Mouse (Mus musculus) pancreas, adult 10 weeks (tissue): Measurements from ENCODE around the gene Gm9112. TPM values are rescaled to one million over a fixed set of nuclear protein-coding genes. Genes with fewer than 3 reads are reported as not detected.

ENCODE experiments used
- polyA plus RNA-seq: library from polyadenylated mRNA; stranded (reverse); fragments of 350-450 nt; fragmentation: Illumina TruSeq; extraction: RNeasy Lipid Tissue Mini Kit (QIAGEN cat#74804); gene quantifications from one replicate; pipeline ENCODE4 v1.2.3, GENCODE M21; 2015; ENCODE audit warnings: low read depth, low replicate concordance; ENCODE audit not compliant: insufficient read depth

The Gm9112 gene
- polyA plus RNA-seq, result not detected

GRCm38 (mm10) chrX:102707535-102707934, at the start of gene Gm9112, which contains the start of gene Dmrtc1b:
Gm9112 (minus strand) TSS chrX:102707635.
Dmrtc1b (plus strand) TSS chrX:102707865.

DNA sequence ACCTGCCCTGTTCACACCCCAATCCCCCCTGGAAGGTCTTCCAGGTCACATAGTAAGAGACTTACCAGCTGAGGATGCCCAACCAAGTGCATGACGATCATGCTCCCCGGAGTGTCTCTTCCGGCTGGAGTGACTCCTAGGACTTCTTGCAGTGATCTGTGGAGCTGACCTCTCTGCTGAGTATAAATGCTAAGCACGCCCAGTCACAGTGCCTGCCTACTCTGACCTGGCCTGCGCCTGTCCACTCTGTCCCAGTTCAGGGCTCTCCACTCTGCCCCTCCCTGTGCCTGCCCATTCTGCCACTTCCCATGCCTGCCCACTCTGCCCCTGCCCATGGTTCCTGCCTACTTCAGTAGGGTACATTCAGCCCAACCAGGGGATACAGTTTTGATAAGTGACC, 20.6 kb downstream of the Gm9112 start, which contains the start of gene Gm3880:
TSS of gene Gm3880 (minus strand) at position 101 of the 400 bp plus-strand sequence.

Other genes with a start within 250 kb of the Gm9112 start
- gene Hdac8, start 202.3 kb downstream of the Gm9112 start, polyA plus RNA-seq, result 1.6 TPM
- gene Phka1, start 63.4 kb downstream of the Gm9112 start, polyA plus RNA-seq, result 3.0 TPM
- gene Gm3880, start 20.7 kb downstream of the Gm9112 start, polyA plus RNA-seq, result not detected
- not detected for gene Dmrtc1b, start 230 bp upstream of the Gm9112 start, polyA plus RNA-seq
- not detected for gene Dmrtc1c1, start 95.3 kb upstream of the Gm9112 start, polyA plus RNA-seq
- not detected for gene Dmrtc1c2, start 147.0 kb upstream of the Gm9112 start, polyA plus RNA-seq
- gene 1700031F05Rik, start 160.3 kb upstream of the Gm9112 start, polyA plus RNA-seq, result not detected
- not detected for gene Dmrtc1a, start 201.1 kb upstream of the Gm9112 start, polyA plus RNA-seq
- not detected for gene 1700011M02Rik, start 201.3 kb upstream of the Gm9112 start, polyA plus RNA-seq
- gene 1700018G05Rik, start 220.7 kb upstream of the Gm9112 start, polyA plus RNA-seq, result not detected